Mouse (Mus musculus) CD4-positive, CD25-positive, alpha-beta regulatory T cell (primary cell): ENCODE results near the gene Chrdl1. TPM values are rescaled to one million over a fixed set of nuclear protein-coding genes. Genes with fewer than 3 reads are reported as not detected.

ENCODE experiments used
- polyA plus RNA-seq: library from polyadenylated mRNA; unstranded; fragments of 100-300 nt; shearing (Covaris generic); gene quantifications from one replicate; pipeline ENCODE4 v1.2.1, GENCODE M21; 2017

Gene Chrdl1
- polyA plus RNA-seq, result not detected

DNA sequence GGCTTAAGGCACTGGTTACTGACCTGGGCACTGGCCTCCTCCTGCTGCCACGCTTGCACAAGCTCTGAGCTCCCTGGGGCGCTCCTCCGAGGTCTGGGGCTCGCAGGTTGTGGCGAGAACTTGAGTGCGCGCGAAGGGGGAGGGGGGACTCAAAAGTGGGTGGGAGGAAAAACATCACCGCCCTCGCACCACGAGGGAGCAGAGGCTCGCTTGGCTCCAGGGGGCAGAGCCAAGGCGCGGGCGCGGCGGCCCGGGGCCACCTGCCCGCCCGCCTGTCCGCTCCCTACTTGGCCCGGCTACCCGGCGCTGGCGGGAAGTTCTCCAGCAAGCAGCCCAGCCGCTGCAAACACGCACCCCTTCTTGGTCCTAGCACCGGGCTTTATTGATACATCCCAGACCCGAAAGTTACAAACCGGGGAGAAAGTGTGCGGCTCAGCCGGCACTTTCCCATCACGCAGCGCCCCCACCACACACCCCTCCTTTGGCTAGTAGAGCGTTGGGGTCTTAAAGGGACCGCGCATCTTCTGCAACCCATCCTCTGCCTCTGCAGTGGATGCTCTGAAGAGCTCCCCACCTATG lies at the start of gene Chrdl1:
Gene Chrdl1 (minus strand): TSS at position 472 of the 579 bp plus-strand sequence.

Other genes starting within 250 kb of the Chrdl1 start
- gene Pak3, start 124.3 kb upstream of the Chrdl1 start, polyA plus RNA-seq, result not detected